Mouse (Mus musculus): Measurements from ENCODE around the gene Slc7a1. TPM values are rescaled to one million over a fixed set of nuclear protein-coding genes. Genes with fewer than 3 reads are reported as not detected.

The Slc7a1 gene
- polyA plus RNA-seq, 1 experiment from 2014 or later = 40.0 TPM

DNA sequence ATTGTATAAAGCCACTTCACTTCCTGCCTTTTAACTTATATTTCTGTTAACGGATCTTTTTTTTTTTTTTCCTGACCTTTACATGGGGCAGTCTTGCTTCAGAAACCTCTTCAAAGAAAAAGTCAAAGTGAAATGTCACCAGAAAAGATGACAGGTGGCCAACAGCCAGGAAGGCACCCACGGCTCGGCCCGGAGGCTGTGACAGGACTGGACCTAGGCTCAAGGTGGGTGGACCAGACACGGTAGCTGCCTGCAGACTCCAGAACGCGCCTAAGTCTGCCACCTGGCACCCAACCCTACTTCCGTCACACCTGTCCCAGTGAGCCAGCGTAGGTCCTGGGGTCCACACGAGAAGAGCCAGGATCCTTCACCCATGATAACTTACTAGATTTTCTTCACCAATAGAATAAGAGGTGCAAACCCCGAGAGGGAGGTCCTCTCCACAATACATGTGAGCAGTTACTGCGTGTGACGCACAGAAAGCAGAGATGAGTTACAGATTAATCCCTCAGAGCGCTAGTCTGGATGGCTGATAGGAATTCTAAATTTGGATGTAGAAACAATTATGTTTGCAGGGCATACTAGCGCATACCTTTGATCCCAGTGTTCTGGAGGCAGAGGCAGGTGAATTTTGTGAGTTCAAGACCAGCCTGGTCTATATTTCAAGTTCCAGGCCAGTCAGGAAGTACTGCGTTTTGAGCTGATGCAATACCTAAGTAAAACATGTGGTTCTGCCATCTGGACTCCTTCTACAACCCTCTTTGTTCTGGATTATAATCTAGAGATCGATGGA lies 22.1 kb downstream of the Slc7a1 start:
- Histone ChIP-seq H3K4me1 (no peaks in the 10 kb centered on the region), H3K36me3 (no peaks in the 10 kb centered on the region), H3K4me2 (no peak overlapping the region), H3K9ac (replicated peaks) (no peak overlapping the region), H3K27ac (replicated peaks) (0 out of 2 replicates have a peak overlapping the region, but pooled peaks have one; percentile 28), H3K9me3 (replicated peaks) (no peaks in the 10 kb centered on the region), H3K4me3 (replicated peaks) (no peak overlapping the region), H3K27me3 (replicated peaks) (no peaks in the 10 kb centered on the region)
- 90% methylated on average over 17 of the region's 17 CpGs for WGBS
- ATAC-seq (ENCODE audit: low FRiP score) = no peak

DNA sequence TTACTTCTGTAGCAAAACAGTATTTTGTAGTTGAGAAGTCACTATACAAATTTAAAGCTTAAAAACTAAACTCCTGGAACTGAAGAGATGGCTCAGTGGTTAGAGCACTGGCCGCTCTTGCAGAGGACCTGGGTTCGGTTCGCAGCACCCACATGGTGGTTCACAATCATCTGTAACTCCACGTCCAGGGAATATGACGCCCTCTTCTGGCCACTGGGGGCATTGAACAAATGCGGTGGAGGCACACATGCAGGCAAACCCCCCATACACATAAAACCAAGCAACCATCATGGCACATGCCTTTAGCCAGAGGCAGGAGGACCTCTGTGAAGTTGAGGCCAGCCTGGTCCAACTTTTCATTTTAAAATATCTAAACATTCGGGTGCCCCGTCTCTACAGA lies 23.3 kb downstream of the Slc7a1 start:
- Histone ChIP-seq H3K4me2 (no peak overlapping the region), H3K27me3 (replicated peaks) (no peaks in the 10 kb centered on the region), H3K9me3 (replicated peaks) (no peaks in the 10 kb centered on the region), H3K9ac (replicated peaks) (no peak overlapping the region), H3K36me3 (no peaks in the 10 kb centered on the region), H3K27ac (replicated peaks) (no peak overlapping the region), H3K4me1 (no peaks in the 10 kb centered on the region), H3K4me3 (replicated peaks) (no peak overlapping the region)
- ATAC-seq (ENCODE audit: low FRiP score) = no peak
- 95% methylated on average over 8 of the region's 8 CpGs for WGBS

DNA sequence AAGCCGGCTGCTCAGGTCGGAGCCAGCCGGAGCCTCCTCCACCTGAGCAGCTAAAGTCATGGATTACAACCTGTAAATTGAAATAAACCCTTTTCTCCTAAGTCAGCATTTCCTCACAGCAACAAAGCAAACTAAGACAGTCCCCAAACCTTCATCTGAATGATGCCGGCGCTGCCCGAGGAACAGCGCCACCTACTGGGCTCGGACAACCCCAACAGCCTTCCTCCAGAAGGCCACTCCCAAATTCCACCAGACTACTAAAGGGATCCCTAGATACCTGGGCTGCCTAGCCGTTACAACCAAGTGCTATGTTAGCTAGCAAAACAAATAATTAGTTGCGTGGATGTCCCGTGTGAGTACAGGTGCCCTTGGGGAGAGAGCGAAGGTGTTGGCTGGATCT lies 24.2 kb downstream of the Slc7a1 start:
- no peaks in the 10 kb centered on the region for H3K36me3 ChIP-seq
- no peak for ATAC-seq (ENCODE audit: low FRiP score)
- no peak overlapping the region for H3K27ac ChIP-seq (replicated peaks)
- H3K9ac ChIP-seq (replicated peaks) = no peak overlapping the region
- WGBS = 76% methylated on average over 12 of the region's 12 CpGs
- no peaks in the 10 kb centered on the region for H3K9me3 ChIP-seq (replicated peaks)
- H3K27me3 ChIP-seq (replicated peaks) = no peaks in the 10 kb centered on the region
- H3K4me1 ChIP-seq = no peaks in the 10 kb centered on the region
- H3K4me3 ChIP-seq (replicated peaks) = no peak overlapping the region
- H3K4me2 ChIP-seq = no peak overlapping the region

DNA sequence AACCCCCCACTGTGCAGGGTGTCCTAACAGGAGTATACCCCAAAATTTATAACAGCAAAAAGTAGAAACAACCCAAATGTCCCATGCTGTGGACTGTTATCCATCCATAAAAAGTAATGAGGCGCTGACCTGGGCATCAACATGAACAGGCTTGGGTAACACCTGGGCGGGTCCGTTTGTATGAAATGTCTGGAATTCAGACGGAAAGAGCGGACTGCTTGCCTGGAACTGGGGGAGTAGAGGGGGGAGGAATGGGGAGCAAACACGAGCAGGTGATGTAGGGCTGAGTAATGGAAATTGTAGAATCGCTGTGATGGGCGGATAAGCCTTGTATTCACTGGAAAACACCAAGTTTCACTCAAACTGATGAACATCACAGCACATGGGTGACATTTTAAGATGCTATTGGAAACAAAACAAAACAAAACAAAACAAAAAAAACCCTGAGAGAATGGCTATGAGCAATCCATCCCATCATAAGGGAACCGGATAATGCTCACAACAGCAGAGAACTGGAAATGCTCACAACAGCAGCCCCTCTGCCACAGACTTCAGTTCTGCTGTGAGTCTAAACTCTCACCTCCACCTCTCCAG lies 26.5 kb downstream of the Slc7a1 start:
- Histone ChIP-seq H3K36me3 (no peaks in the 10 kb centered on the region), H3K4me1 (no peaks in the 10 kb centered on the region), H3K4me3 (replicated peaks) (no peak overlapping the region), H3K4me2 (no peak overlapping the region), H3K9me3 (replicated peaks) (no peaks in the 10 kb centered on the region), H3K9ac (replicated peaks) (no peak overlapping the region), H3K27ac (replicated peaks) (no peak overlapping the region), H3K27me3 (replicated peaks) (no peaks in the 10 kb centered on the region)
- WGBS = 91% methylated on average over 9 of the region's 9 CpGs
- no peak for ATAC-seq (ENCODE audit: low FRiP score)

- Histone ChIP-seq H3K4me3 (replicated peaks) (no peak overlapping the region), H3K36me3 (no peaks in the 10 kb centered on the region), H3K9ac (replicated peaks) (no peak overlapping the region), H3K9me3 (replicated peaks) (no peaks in the 10 kb centered on the region), H3K27ac (replicated peaks) (no peak overlapping the region), H3K4me2 (no peak overlapping the region), H3K4me1 (no peaks in the 10 kb centered on the region), H3K27me3 (replicated peaks) (no peaks in the 10 kb centered on the region)
- 92% methylated on average over 12 of the region's 12 CpGs for WGBS
- ATAC-seq (ENCODE audit: low FRiP score) = no peak
Measured at GRCm38 (mm10) chr5:148372005-148372917, 27.4 kb downstream of the Slc7a1 start.

- Histone ChIP-seq H3K27me3 (replicated peaks) (no peaks in the 10 kb centered on the region), H3K4me2 (no peak overlapping the region), H3K4me1 (no peaks in the 10 kb centered on the region), H3K27ac (replicated peaks) (no peak overlapping the region), H3K36me3 (no peaks in the 10 kb centered on the region), H3K9ac (replicated peaks) (no peak overlapping the region), H3K9me3 (replicated peaks) (no peaks in the 10 kb centered on the region), H3K4me3 (replicated peaks) (no peak overlapping the region)
- no peak for ATAC-seq (ENCODE audit: low FRiP score)
- 96% methylated on average over 9 of the region's 9 CpGs for WGBS
Measured at GRCm38 (mm10) chr5:148371375-148371774, 28.3 kb downstream of the Slc7a1 start.

- Histone ChIP-seq H3K4me1 (no peaks in the 10 kb centered on the region), H3K27me3 (replicated peaks) (no peaks in the 10 kb centered on the region), H3K36me3 (no peaks in the 10 kb centered on the region), H3K9ac (replicated peaks) (no peak overlapping the region), H3K4me2 (no peak overlapping the region), H3K27ac (replicated peaks) (no peak overlapping the region), H3K4me3 (replicated peaks) (no peak overlapping the region), H3K9me3 (replicated peaks) (no peaks in the 10 kb centered on the region)
- WGBS = 100% methylated on average over 1 of the region's 1 CpGs
- ATAC-seq (ENCODE audit: low FRiP score) = no peak
Measured at GRCm38 (mm10) chr5:148370624-148371023, 29.1 kb downstream of the Slc7a1 start.

DNA sequence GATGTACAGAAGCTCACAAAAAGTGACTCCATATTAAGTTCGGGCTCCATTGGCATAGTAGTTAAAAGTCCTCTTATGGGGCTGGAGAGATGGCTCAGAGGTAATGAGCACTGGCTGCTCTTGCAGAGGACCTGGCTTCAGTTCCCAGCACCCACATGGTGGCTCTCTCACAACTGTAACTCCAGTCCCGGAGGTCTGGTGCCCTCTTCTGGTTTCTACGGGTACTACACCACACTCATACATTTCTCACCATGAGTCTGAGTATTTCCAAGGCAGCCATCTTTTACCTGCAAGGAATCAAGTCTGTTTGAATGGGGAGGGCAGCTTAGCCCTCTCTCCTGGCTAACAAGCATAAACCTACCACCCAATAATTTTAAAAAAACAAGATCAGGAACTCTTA lies 30.5 kb downstream of the Slc7a1 start:
- Histone ChIP-seq H3K4me3 (replicated peaks) (no peak overlapping the region), H3K9ac (replicated peaks) (no peak overlapping the region), H3K4me1 (no peaks in the 10 kb centered on the region), H3K27me3 (replicated peaks) (no peaks in the 10 kb centered on the region), H3K36me3 (no peaks in the 10 kb centered on the region), H3K27ac (replicated peaks) (no peak overlapping the region), H3K4me2 (no peak overlapping the region), H3K9me3 (replicated peaks) (no peaks in the 10 kb centered on the region)
- no peak for ATAC-seq (ENCODE audit: low FRiP score)
- 94% methylated on average over 3 of the region's 3 CpGs for WGBS

DNA sequence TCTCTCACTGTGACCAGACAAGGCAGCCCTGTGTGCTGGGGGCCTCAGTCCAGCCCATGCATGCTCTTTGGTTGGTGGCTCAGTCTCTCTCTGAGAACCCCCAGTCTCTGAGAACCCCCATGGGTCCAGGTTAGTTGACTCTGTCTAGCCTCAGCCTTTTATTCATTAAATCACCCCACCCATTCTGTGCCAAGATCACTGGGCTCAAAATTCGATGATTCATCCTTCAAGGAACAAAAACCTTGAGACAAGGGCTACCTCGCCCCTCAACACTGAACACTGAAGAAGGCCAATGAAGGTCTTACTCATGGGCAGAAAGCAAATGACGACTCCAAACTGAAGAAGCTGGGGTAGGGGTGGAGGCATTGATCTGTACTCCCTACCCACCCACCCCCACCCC lies 31.9 kb downstream of the Slc7a1 start:
- H3K4me3 ChIP-seq (replicated peaks) = no peak overlapping the region
- no peaks in the 10 kb centered on the region for H3K27me3 ChIP-seq (replicated peaks)
- H3K36me3 ChIP-seq = no peaks in the 10 kb centered on the region
- no peak for ATAC-seq (ENCODE audit: low FRiP score)
- no peaks in the 10 kb centered on the region for H3K4me1 ChIP-seq
- H3K27ac ChIP-seq (replicated peaks) = no peak overlapping the region
- no peak overlapping the region for H3K9ac ChIP-seq (replicated peaks)
- WGBS = 88% methylated on average over 3 of the region's 3 CpGs
- H3K4me2 ChIP-seq = no peak overlapping the region
- no peaks in the 10 kb centered on the region for H3K9me3 ChIP-seq (replicated peaks)

- WGBS = 88% methylated on average over 9 of the region's 9 CpGs
- ATAC-seq (ENCODE audit: low FRiP score) = no peak
- H3K4me2 ChIP-seq = no peak overlapping the region
- H3K9me3 ChIP-seq (replicated peaks) = no peaks in the 10 kb centered on the region
- H3K9ac ChIP-seq (replicated peaks) = no peak overlapping the region
- no peak overlapping the region for H3K4me3 ChIP-seq (replicated peaks)
- no peaks in the 10 kb centered on the region for H3K4me1 ChIP-seq
- no peak overlapping the region for H3K27ac ChIP-seq (replicated peaks)
- H3K36me3 ChIP-seq = no peaks in the 10 kb centered on the region
- H3K27me3 ChIP-seq (replicated peaks) = no peaks in the 10 kb centered on the region
Measured at GRCm38 (mm10) chr5:148366455-148366854, 33.2 kb downstream of the Slc7a1 start.

DNA sequence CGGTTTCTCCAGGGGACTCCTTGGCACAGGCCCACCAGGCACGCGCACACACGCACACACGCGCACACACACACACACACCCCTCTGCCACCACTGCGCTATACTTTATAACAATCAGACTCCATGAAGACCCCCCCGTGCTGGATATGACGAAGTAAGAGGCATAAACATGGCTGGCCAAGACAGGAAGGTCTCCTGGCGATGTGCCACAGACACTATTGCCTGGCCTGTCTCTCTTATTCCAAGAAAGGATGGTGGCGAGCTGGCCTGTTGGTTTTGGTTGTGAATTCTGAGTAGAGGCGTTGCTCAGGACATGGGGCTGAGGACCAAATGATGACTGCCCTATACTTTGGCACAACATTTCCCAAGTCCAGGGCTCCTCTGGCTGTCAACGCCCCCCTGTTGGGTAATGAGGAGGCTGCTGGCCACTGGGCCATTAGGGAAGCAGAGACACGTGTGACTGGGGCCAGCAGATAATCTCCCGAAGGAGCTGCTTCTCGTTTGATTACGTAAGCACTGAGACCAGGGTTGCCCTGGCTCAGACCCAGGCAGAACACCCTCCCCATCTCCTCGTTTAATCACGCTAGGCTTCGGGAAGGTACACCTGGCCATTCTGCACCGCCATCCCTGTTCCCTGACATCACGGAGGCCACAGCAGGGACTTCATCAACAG lies 36.1 kb downstream of the Slc7a1 start:
- H3K9me3 ChIP-seq (replicated peaks) = no peaks in the 10 kb centered on the region
- H3K4me3 ChIP-seq (replicated peaks) = no peak overlapping the region
- no peaks in the 10 kb centered on the region for H3K36me3 ChIP-seq
- no peaks in the 10 kb centered on the region for H3K4me1 ChIP-seq
- WGBS = 89% methylated on average over 22 of the region's 22 CpGs
- H3K27ac ChIP-seq (replicated peaks) = no peak overlapping the region
- H3K9ac ChIP-seq (replicated peaks) = no peak overlapping the region
- H3K4me2 ChIP-seq = no peak overlapping the region
- no peaks in the 10 kb centered on the region for H3K27me3 ChIP-seq (replicated peaks)
- ATAC-seq (ENCODE audit: low FRiP score) = no peak
